Mouse (Mus musculus) liver, adult 2 months (tissue): ENCODE results near the gene Ddc. TPM values are rescaled to one million over a fixed set of nuclear protein-coding genes. Genes with fewer than 3 reads are reported as not detected.

Experiments
- DNase-seq: peaks from one replicate; pipeline ENCODE4 v3.0.0-alpha.2; 2011; ENCODE audit warnings: low read depth, low spot score; ENCODE audit errors: extremely low read depth
- H3K27ac ChIP-seq: fragments of 200-500 bp; replicated peaks from 2 replicates; pipeline ENCODE4 v1.5.1; 2012; ENCODE audit warnings: low read depth, mild to moderate bottlenecking, control low read depth, inconsistent platforms, low read length; ENCODE audit not compliant: insufficient read depth
- H3K27me3 ChIP-seq: fragments of 200-500 bp; 2 replicates; pipeline ENCODE4 v1.6.1; 2012; ENCODE audit warnings: mild to moderate bottlenecking, moderate library complexity, low read length, inconsistent platforms; ENCODE audit not compliant: control insufficient read depth, insufficient read depth
- H3K36me3 ChIP-seq: fragments of 200-500 bp; 2 replicates; pipeline ENCODE4 v1.6.1; 2012; ENCODE audit warnings: low read length, inconsistent platforms; ENCODE audit not compliant: control insufficient read depth, insufficient read depth
- H3K4me1 ChIP-seq: fragments of 200-500 bp; 2 replicates; pipeline ENCODE4 v1.6.1; 2011; ENCODE audit warnings: low read length; ENCODE audit not compliant: control insufficient read depth, insufficient read depth
- H3K4me3 ChIP-seq: fragments of 200-500 bp; 2 replicates; pipeline ENCODE4 v1.5.1; 2011; ENCODE audit warnings: low read depth, mild to moderate bottlenecking, control low read depth, low read length, moderate library complexity; ENCODE audit not compliant: insufficient read depth
- H3K79me2 ChIP-seq: fragments of 200-500 bp; 2 replicates; pipeline ENCODE4 v1.6.1; 2012; ENCODE audit warnings: inconsistent platforms, mild to moderate bottlenecking, low read length, moderate library complexity; ENCODE audit not compliant: control insufficient read depth, insufficient read depth
- H3K9ac ChIP-seq: fragments of 200-500 bp; 2 replicates; pipeline ENCODE4 v1.6.1; 2012; ENCODE audit warnings: low read depth, mild to moderate bottlenecking, control low read depth, inconsistent platforms, low read length
- CTCF ChIP-seq: fragments of 200-500 bp; IDR thresholded peaks from 2 replicates; pipeline ENCODE4 v1.5.1; 2011; ENCODE audit warnings: low read depth, low read length, control low read depth
- POLR2A ChIP-seq: fragments of 200-500 bp; IDR thresholded peaks from 2 replicates; pipeline ENCODE4 v1.6.1; 2011; ENCODE audit warnings: low read length, control low read depth; ENCODE audit not compliant: insufficient read depth; ENCODE audit errors: extremely low read depth
- WGBS: fragments of 180-500 bp; shearing (Covaris S2); methylation state at CpG from one replicate; pipeline ENCODE4 v1.1.7; 2018; 5-methylcytosine and 5-hydroxymethylcytosine counted together
- polyA plus RNA-seq: library from polyadenylated mRNA; depleted of rRNA; stranded (reverse); fragments of >200 nt; gene quantifications from 2 replicates; pipeline ENCODE4 v1.2.3, GENCODE M21; 2012
- total RNA-seq: library from RNA; depleted of rRNA; stranded (reverse); fragments of >200 nt; gene quantifications from 2 replicates; pipeline ENCODE4 v1.2.3, GENCODE M21; 2014

Ddc gene
- total and polyA plus RNA-seq, 2 experiments, result 56.4 to 82.3 TPM

DNA sequence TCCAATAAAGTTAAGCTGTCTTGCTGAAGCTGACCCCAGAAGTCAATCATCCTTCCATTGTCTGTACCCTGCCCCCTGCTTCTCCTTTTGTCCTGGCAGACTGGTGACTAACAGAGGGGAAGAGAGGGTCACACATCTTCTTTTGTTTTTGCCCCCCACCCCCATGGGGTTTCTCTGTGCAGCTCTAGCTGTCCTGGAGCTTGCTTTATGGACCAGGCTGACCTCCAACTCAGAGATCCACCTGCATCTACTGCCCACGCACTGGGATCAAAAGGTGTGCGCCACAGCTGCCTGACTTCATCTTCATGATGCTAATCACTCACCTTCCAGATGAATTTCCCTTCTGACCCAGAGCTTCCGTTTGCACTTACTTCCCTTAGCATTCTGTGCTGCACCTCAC, 26.0 kb upstream of the Ddc start:
- TF ChIP-seq POLR2A, result no peak
- no peak for TF ChIP-seq CTCF
- no peak for DNase-seq
- H3K4me1 ChIP-seq, result peaks cover 7% of the 10 kb centered on the region

DNA sequence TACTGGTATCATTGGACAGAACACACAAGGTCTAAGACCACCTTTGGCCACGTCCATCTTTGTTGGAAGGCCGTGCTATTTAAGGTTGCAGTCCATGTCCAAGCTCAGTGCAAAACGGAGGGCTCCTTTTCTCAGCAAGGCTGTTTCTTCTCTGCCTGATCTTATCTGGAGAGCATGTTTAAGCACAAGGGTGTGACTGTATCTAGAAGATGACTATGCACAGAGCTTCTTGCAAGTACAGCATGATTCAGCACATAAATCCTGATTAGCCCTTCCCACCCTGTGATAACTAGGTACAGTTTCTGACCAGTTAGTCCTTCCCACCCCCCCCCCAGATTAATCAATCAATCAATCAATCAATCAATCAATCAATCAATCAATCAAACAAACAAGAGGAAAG, 25.4 kb upstream of the Ddc start:
- Histone ChIP-seq H3K79me2 (no peaks in the 10 kb centered on the region), H3K4me3 (no peak overlapping the region), H3K27me3 (no peaks in the 10 kb centered on the region), H3K9ac (no peak overlapping the region), H3K27ac (no peak overlapping the region), H3K36me3 (no peaks in the 10 kb centered on the region), H3K4me1 (peaks cover 4% of the 10 kb centered on the region; the same call in 1 of the 2 replicates)
- WGBS, result 93% methylated on average over 3 of the region's 3 CpGs
- DNase-seq, result no peak
- no peak for TF ChIP-seq CTCF
- TF ChIP-seq POLR2A, result no peak

More for the DNA sequence above, 26.0 kb upstream of the Ddc start:
- Histone ChIP-seq H3K36me3 (no peaks in the 10 kb centered on the region), H3K27me3 (no peaks in the 10 kb centered on the region), H3K27ac (no peak overlapping the region), H3K4me3 (no peak overlapping the region), H3K9ac (no peak overlapping the region), H3K79me2 (no peaks in the 10 kb centered on the region)
- 86% methylated on average over 3 of the region's 3 CpGs for WGBS

DNA sequence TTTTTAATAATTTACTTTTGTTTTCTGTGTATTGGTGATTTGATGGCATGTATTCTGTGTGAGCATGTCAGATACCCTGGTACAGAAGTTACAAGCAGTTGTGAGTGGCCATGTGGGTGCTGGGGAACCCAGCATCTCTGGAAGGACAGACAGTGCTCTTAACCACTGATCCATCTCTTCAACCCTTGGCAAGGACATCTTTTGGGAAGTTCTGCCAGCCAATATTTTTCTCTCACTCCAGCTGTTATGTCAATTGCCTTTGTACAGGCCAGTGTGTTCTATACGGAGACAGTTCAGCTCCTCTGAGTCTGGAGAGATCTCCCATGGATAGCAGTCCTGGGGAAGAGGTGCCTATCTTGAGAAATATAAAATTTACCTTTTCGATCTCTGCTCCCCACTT, 24.2 kb upstream of the Ddc start:
- Histone ChIP-seq H3K27me3 (no peaks in the 10 kb centered on the region), H3K79me2 (no peaks in the 10 kb centered on the region), H3K4me1 (peaks cover 4% of the 10 kb centered on the region; the same call in 1 of the 2 replicates), H3K9ac (no peak overlapping the region), H3K4me3 (no peak overlapping the region), H3K36me3 (no peaks in the 10 kb centered on the region), H3K27ac (peak overlapping the region; percentile 30; the same call in 1 of the 2 replicates)
- 59% methylated on average over 2 of the region's 2 CpGs for WGBS
- DNase-seq, result peak; percentile 82
- TF ChIP-seq CTCF, result no peak
- no peak for TF ChIP-seq POLR2A

DNA sequence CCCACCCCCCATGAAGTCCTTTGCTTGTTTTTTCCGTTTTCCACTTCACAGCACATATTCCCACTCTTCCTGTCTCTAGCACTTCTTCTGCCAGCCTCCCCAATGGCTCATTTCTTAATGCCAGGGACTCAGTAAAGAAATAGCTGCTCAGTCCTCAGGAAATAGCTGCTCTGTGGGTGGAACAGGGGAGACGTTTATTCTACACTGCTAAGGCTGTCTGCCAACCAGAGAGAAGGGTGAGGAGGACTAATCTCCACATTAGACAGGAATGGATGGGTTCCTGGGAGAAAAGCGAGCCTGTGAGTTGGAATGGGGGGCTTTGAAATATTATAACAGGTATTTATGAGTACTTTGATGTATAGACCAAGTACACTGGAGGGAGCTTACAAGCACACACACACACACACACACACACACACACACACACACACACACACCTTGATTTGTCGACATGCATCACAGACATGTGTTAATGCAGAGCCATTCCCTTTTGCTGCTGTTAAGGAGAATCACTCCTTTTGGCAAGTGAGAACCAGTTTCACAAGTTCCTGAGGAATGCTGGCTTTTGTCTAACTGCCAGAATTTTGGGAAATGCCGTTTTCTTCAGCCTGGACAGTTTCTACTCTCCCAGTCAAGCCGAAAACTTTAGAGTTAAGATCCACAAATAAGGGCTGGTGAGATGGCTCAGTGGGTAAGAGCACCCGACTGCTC, 9.9 kb upstream of the Ddc start:
- Histone ChIP-seq H3K4me3 (no peak overlapping the region), H3K9ac (no peak overlapping the region), H3K27me3 (no peaks in the 10 kb centered on the region), H3K4me1 (no peaks in the 10 kb centered on the region), H3K27ac (no peak overlapping the region), H3K79me2 (no peaks in the 10 kb centered on the region), H3K36me3 (no peaks in the 10 kb centered on the region)
- DNase-seq, result no peak
- WGBS, result 68% methylated on average over 7 of the region's 7 CpGs
- TF ChIP-seq POLR2A (no peak), CTCF (no peak)

DNA sequence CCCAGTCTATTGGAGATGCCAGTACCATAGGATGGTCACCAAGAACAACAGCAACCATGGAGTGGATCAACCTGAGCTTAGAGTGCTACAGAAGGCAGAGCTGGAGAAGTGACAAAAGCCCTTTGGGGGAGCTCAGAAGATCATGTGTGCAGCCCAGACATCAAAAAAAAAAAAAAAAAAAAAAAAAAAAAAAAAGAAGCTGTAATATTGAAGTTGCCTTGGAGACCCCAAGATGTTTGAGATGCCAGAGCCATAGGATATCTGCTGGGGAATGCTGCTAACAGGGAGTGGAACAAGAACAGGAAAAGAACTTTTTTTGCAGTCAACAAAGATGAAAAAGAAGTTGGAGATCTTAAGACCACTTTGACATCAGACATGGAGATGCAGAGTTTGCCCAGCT, 7.6 kb upstream of the Ddc start:
- TF ChIP-seq POLR2A, result no peak
- TF ChIP-seq CTCF, result no peak
- no peak overlapping the region for H3K4me3 ChIP-seq
- H3K27ac ChIP-seq, result no peak overlapping the region
- no peaks in the 10 kb centered on the region for H3K27me3 ChIP-seq
- no peaks in the 10 kb centered on the region for H3K4me1 ChIP-seq
- DNase-seq, result no peak
- H3K79me2 ChIP-seq, result no peaks in the 10 kb centered on the region
- no peak overlapping the region for H3K9ac ChIP-seq
- no peaks in the 10 kb centered on the region for H3K36me3 ChIP-seq

DNA sequence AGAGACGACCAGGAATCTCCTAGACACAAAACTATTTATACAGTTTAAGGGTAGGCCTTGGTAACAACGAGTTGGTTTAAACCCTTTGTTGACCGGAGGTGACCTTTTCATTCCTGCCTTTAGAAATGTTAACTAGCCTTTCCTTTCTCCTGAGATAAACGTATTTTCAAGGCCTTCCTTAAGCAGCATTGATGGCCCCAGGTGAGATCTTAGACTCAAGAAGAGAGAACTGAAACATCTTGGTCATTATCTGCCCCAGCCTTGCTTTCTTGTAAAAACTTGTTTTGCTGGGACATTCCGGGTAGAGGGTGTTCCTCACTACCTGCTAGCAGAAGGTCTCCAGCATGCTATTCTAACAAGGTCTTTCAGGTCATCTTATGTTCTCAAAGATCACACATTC, 7.1 kb upstream of the Ddc start:
- DNase-seq, result no peak
- no peaks in the 10 kb centered on the region for H3K27me3 ChIP-seq
- no peak overlapping the region for H3K27ac ChIP-seq
- H3K4me3 ChIP-seq, result no peak overlapping the region
- no peak overlapping the region for H3K9ac ChIP-seq
- no peaks in the 10 kb centered on the region for H3K36me3 ChIP-seq
- no peaks in the 10 kb centered on the region for H3K4me1 ChIP-seq
- no peaks in the 10 kb centered on the region for H3K79me2 ChIP-seq
- WGBS, result 76% methylated on average over 5 of the region's 5 CpGs
- TF ChIP-seq POLR2A, result no peak
- TF ChIP-seq CTCF, result no peak
